Mouse (Mus musculus) stomach, postnatal 0 days (tissue): ENCODE data around the gene Prr9. TPM values are rescaled to one million over a fixed set of nuclear protein-coding genes. Genes with fewer than 3 reads are reported as not detected.

Source experiments
- ATAC-seq: fragments of 200-750 bp; cut with Nextera tagmentation; 2 replicates; pipeline ENCODE4 v1.8.0; 2017; ENCODE audit not compliant: low FRiP score, low TSS enrichment
- DNase-seq: peaks from one replicate; pipeline ENCODE4 v3.0.0-alpha.2; 2016; ENCODE audit warnings: low spot score
- H3K27ac ChIP-seq: fragments of 300-500 bp; sonication (generic); replicated peaks from 2 replicates; pipeline ENCODE4 v1.5.1; 2014; ENCODE audit warnings: mild to moderate bottlenecking, control low read depth
- H3K27me3 ChIP-seq: fragments of 300-500 bp; sonication (generic); 2 replicates; pipeline ENCODE4 v1.6.1; 2014; ENCODE audit warnings: low read length; ENCODE audit not compliant: control insufficient read depth, insufficient read depth
- H3K36me3 ChIP-seq: fragments of 300-500 bp; sonication (generic); 2 replicates; pipeline ENCODE4 v1.6.1; 2014; ENCODE audit warnings: low read length, mixed read lengths; ENCODE audit not compliant: control insufficient read depth, insufficient read depth
- H3K4me1 ChIP-seq: fragments of 300-500 bp; sonication (generic); replicated peaks from 2 replicates; pipeline ENCODE4 v1.6.1; 2014; ENCODE audit warnings: antibody characterized with exemption; ENCODE audit not compliant: control insufficient read depth, insufficient read depth
- H3K4me2 ChIP-seq: fragments of 300-500 bp; sonication (generic); replicated peaks from 2 replicates; pipeline ENCODE4 v1.6.1; 2014; ENCODE audit warnings: low read depth, mild to moderate bottlenecking, control low read depth, moderate library complexity
- H3K4me3 ChIP-seq: fragments of 300-500 bp; sonication (generic); 2 replicates; pipeline ENCODE4 v1.5.1; 2014; ENCODE audit warnings: low read depth, low read length, control low read depth
- H3K9ac ChIP-seq: fragments of 300-500 bp; sonication (generic); 2 replicates; pipeline ENCODE4 v1.6.1; 2014; ENCODE audit warnings: mild to moderate bottlenecking, low read length, control low read depth, mixed read lengths
- H3K9me3 ChIP-seq: fragments of 300-500 bp; sonication (generic); 2 replicates; pipeline ENCODE4 v1.6.1; 2016; ENCODE audit warnings: low read length; ENCODE audit not compliant: control insufficient read depth
- CTCF ChIP-seq: IDR thresholded peaks from 2 replicates; pipeline ENCODE4 v1.5.1; 2016; ENCODE audit warnings: antibody characterized with exemption, low read depth, mild to moderate bottlenecking, moderate library complexity
- EP300 ChIP-seq: optimal IDR thresholded peaks from 2 replicates; pipeline ENCODE3; 2016; ENCODE audit warnings: antibody characterized with exemption
- WGBS: fragments of 180-500 bp; shearing (Covaris S2); extraction: QIAGEN DNeasy Blood & Tissue Kit; methylation state at CpG from one replicate; pipeline ENCODE4 v1.1.7; 2014; 5-methylcytosine and 5-hydroxymethylcytosine counted together
- polyA plus RNA-seq: library from polyadenylated mRNA; unstranded; fragments of >200 nt; fragmentation: Nextera tagmentation; extraction: Ambion mirVana; gene quantifications from 2 replicates; pipeline ENCODE4 v1.2.1, GENCODE M21; 2015

The Prr9 gene
- polyA plus RNA-seq, 1 experiment from 2014 or later: 2.9 TPM

DNA sequence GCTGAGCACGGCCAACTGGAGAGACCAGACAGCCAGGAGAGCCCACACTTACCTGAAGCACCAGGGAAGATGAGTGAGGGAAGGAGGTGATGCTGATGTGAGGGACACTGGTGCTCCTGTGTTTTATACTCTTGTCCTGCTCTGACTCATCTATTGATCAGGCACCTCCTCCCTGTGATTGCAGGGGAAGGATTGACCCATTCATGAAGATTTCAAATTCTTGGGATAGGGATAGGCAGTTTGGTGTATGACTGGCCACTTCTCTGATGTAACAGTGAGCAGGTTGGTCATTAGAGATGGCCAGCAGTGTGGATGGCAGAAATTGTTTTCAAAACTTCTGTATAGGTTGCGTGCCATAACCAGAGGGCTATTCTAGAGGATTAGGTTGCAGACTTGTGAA, 40.7 kb downstream of the Prr9 start, which contains the start of gene Lor:
TSS of gene Lor (minus strand) at position 101 of the 400 bp plus-strand sequence.
- Histone ChIP-seq H3K27ac (no peak within 1 kb of the TSS), H3K9ac (no peak within 1 kb of the TSS), H3K27me3 (no peaks in the 10 kb centered on the region), H3K9me3 (no peaks in the 10 kb centered on the region), H3K4me2 (peak within 1 kb of the TSS; percentile 99), H3K4me3 (peak within 1 kb of the TSS; percentile 71), H3K36me3 (no peaks in the 10 kb centered on the region), H3K4me1 (no peaks in the 10 kb centered on the region; the same call in 1 of the 2 replicates)
- no peak for TF ChIP-seq CTCF
- TF ChIP-seq EP300: no peak
- WGBS: 82% methylated on average over 2 of the region's 2 CpGs
- no peak for DNase-seq
- ATAC-seq: no peak

- H3K4me3 ChIP-seq: peak overlapping the region; percentile 71
- WGBS: 1% methylated on average over 56 of the region's 76 CpGs
- 0 out of 2 replicates have a peak overlapping the region, but pooled peaks have one; percentile 61 for H3K27ac ChIP-seq
- TF ChIP-seq CTCF: no peak
- no peak for TF ChIP-seq EP300
- no peaks in the 10 kb centered on the region; the same call in 1 of the 2 replicates for H3K4me1 ChIP-seq
- DNase-seq (peak; percentile 54), ATAC-seq (peak; percentile 49)
- H3K9ac ChIP-seq: peak overlapping the region; percentile 61
- H3K36me3 ChIP-seq: no peaks in the 10 kb centered on the region
- peak overlapping the region; percentile 99 for H3K4me2 ChIP-seq
- H3K9me3 ChIP-seq: no peaks in the 10 kb centered on the region
- H3K27me3 ChIP-seq: no peaks in the 10 kb centered on the region
Measured at GRCm38 (mm10) chr3:92081285-92081931, 42.3 kb downstream of the Prr9 start.

GRCm38 (mm10) chr3:92080462-92081284, 43.1 kb downstream of the Prr9 start:
- H3K4me1 ChIP-seq: no peaks in the 10 kb centered on the region; the same call in 1 of the 2 replicates
- ATAC-seq: peak; percentile 79
- peak overlapping the region; percentile 61 for H3K9ac ChIP-seq
- no peaks in the 10 kb centered on the region for H3K36me3 ChIP-seq
- TF ChIP-seq CTCF (peak; percentile 11), EP300 (no peak)
- WGBS: under 1% methylated on average over 60 of the region's 82 CpGs
- H3K27ac ChIP-seq: peak overlapping the region; percentile 61; the same call in 1 of the 2 replicates
- no peaks in the 10 kb centered on the region for H3K27me3 ChIP-seq
- peak overlapping the region; percentile 71 for H3K4me3 ChIP-seq
- H3K4me2 ChIP-seq: peak overlapping the region; percentile 99
- H3K9me3 ChIP-seq: no peaks in the 10 kb centered on the region
- DNase-seq: peak; percentile 80

Other genes starting within 250 kb of the Prr9 start
- gene Pglyrp3, start 109.4 kb downstream of the Prr9 start, polyA plus RNA-seq: 4.3 and 4.6 TPM in 2 replicates
- gene Lor, start 40.8 kb downstream of the Prr9 start, polyA plus RNA-seq: 1,111 and 1,600 TPM in 2 replicates
- gene Lelp1, start 18.8 kb upstream of the Prr9 start, polyA plus RNA-seq: not detected in 2 replicates
- 181 and 190 TPM in 2 replicates for gene Sprr2a1, start 91.9 kb upstream of the Prr9 start, polyA plus RNA-seq
- gene Sprr2a2, start 92.0 kb upstream of the Prr9 start, polyA plus RNA-seq: 13,620 and 14,516 TPM in 2 replicates
- gene Sprr2a3, start 161.5 kb upstream of the Prr9 start, polyA plus RNA-seq: 712 and 819 TPM in 2 replicates
- gene Sprr2b, start 192.7 kb upstream of the Prr9 start, polyA plus RNA-seq: 20.8 and 22.8 TPM in 2 replicates
- gene Sprr2d, start 215.2 kb upstream of the Prr9 start, polyA plus RNA-seq: 65.0 and 66.5 TPM in 2 replicates
- gene Sprr2e, start 228.2 kb upstream of the Prr9 start, polyA plus RNA-seq: 0.33 and 0.47 TPM in 2 replicates
- gene Sprr2f, start 241.2 kb upstream of the Prr9 start, polyA plus RNA-seq: 7.4 and 9.2 TPM in 2 replicates